Mouse (Mus musculus): ENCODE data around the gene Ptprf.

Ptprf gene

DNA sequence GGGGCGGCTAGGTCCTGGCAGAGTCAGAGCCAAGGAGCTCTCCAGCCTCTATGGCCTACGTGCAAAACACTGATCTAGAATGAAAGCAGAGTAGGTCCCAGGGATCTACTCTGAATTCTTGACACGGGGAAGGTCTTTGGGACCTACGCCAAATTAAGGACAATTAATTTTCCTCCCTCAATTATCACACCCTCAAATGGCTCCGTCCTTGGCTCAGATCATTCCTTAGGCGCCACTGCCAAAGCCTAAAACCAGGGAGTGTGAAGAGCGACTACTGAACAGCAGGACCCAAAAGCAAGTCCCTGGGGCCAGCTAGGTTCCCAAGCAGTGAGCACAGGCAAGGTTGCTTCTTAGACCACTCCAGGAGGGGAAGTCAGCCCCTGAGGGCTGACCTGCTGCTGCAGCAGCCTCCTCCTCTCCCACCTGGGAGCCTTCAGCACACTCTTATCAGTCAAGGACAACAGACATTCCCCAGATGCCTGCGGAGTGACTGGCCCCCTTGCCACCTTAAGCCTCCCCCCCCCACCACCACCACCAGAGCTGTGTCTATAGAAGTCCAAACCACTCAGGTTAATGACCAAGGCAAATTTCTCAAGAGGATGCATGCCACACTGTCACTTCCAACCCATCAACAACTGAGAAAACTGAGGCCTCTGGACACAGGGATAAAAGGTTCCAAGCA is 31.3 kb downstream of the Ptprf start:
- no peak for DNase-seq (ENCODE audit: low spot score in 2 of 2)

DNA sequence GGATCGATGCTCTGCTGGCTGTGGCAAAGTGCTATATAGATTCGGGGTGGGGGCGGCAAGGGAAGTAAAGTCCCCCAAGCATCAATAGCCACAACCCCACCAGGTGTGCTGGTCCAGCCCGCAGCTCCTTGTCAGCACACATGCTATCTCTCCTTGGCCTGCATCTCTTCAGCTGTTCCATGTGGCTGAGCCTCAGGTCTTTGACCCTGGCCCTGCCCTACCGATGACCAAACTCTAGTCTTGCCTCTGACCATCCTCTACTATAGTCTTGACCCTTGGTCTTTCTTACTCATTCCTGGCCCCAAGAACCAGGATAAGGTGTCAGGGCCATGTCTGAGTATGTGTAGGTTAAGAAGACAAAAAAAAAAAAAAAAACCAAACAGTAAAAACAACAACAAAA is 33.2 kb downstream of the Ptprf start:
- no peak for DNase-seq (ENCODE audit: low spot score in 2 of 2)

DNA sequence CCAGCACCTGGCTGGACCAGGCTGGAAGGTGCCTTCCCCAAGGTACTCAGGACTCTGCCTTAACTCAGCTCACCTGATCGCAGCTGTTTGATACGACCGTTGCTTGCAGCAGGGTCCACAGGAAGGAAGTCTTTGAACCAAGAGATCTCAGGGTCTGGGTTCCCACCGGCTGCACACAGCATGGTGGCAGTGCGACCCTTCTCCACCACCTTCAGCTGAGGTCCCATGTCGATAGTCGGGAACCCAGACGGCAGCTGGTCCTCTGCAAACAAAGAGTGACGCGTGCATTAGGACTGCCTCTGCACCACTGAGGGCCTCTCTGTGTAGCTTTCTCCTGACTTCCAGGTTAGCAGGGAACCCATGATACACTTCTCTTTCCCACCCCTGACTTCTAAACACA is 33.8 kb downstream of the Ptprf start:
- DNase-seq (ENCODE audit: low spot score in 2 of 2) = no peak

DNA sequence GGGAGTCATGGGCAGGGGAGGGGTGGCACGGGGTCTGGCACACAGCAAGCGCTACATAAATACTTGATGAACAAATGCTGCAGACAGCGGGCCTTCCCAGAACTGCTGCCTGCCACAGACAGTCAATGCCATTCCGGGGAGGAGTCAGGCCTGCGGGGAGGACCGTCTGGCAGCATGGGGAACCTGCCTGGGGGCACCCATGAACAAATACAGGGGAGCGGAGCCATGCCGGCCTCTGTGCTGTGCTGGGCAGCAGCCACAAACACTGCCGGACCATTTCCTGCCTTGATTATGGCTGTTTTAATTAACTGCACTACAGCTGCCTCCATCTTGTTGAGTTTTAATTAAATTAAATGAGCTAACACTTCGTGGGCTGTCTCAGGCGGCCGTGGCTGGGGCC is 35.0 kb downstream of the Ptprf start:
- DNase-seq (ENCODE audit: low spot score in 2 of 2) = no peak

DNA sequence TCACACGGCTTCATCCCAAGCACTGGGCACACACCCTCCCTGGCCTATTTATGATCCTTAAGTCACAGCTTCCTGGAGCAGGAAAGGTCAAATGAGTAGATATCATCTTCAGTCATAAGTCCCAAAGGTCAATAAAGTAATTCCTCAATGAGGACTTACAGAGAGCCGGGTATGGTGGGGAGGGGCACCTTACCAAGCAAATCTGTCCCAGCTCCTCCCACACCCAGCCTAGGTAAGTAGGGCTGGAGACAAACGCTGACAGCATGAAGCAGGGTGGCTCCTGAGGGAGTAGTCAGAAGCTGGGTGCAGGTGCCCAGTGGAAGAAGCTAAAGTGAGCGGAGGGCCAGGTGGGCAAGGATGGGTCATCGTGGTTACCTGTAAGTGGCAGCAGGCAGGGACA is 36.3 kb downstream of the Ptprf start:
- no peak for DNase-seq (ENCODE audit: low spot score in 2 of 2)

DNA sequence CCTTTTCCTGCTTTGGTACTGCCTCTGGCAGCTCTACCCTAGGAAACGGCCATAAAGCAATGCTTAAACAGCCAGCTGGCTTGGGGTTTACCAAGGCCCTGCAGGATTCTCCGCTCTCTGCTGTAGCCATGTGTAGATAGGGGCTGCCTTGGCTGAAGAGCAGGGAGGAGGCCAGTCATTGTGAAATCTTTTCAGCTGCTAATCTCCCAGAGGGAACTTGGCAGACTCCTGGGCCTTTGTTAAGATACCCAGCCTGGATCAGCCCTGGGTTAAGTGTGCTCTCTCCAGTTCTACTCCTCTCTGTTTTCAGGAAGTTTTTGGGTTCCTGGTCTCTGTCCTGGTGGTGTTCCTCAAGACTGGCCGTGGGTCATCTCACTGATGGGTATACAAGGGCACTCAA is 43.9 kb downstream of the Ptprf start:
- DNase-seq (ENCODE audit: low spot score in 2 of 2) = no peak

DNA sequence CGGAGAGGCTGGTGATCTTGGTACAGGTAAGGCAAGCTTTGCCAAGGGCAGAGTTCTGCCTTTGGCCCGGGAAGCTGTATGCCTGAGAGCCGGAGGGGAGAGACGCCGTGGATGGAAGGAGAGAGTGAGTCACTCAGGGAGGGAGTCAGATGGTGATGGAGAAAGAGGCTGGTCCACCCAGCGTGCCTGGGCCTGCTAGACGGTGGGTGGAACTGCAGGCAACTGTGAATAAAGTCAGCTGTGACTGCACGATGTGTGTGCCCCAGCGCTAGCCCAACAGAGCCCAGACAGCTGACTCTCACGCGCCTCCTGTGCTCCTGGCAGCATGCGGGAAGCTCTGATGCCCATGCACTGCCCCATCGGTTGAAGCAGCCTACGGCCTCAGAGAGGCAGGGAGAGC is 45.4 kb downstream of the Ptprf start:
- DNase-seq (ENCODE audit: low spot score in 2 of 2) = no peak

DNA sequence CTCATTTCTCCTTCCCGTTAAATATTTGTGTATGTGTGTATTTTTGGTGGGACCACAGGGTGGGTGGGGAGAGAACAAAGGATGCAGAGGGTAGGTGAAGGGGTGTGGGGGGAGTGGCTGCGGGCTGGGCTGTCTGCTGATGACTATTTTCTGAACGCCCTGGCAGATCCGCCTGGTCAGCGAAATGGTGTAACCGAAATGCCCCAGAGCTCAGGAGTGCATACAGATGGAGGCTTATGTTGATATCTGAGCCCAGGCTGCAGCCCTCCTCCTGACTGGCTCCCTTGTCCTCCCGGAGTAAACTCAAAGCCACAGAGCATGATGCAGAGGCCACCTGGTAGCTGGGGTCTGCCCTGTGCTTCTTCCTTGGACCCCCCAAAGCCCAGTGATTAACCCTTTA is 47.4 kb downstream of the Ptprf start:
- DNase-seq (ENCODE audit: low spot score in 2 of 2) = no peak

DNA sequence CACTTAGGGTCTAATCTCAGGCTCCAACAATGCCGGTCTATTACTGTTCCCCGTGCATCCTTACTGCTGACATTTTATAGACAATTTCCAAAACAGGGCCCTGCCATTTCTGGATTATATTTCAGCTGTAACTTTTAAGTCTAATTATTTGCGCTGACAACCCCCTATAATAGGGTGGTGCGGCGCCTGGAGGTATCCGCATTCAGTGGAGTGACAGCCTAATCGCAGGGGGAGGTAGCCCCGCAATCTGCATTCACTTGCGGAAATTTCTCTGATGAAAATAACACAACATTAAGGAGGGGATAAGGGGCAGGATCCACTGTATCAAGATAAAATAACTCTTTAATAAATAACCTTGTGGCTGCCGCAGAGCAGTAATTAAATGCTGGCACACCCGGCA is 47.9 kb downstream of the Ptprf start:
- no peak for DNase-seq (ENCODE audit: low spot score in 2 of 2)

DNA sequence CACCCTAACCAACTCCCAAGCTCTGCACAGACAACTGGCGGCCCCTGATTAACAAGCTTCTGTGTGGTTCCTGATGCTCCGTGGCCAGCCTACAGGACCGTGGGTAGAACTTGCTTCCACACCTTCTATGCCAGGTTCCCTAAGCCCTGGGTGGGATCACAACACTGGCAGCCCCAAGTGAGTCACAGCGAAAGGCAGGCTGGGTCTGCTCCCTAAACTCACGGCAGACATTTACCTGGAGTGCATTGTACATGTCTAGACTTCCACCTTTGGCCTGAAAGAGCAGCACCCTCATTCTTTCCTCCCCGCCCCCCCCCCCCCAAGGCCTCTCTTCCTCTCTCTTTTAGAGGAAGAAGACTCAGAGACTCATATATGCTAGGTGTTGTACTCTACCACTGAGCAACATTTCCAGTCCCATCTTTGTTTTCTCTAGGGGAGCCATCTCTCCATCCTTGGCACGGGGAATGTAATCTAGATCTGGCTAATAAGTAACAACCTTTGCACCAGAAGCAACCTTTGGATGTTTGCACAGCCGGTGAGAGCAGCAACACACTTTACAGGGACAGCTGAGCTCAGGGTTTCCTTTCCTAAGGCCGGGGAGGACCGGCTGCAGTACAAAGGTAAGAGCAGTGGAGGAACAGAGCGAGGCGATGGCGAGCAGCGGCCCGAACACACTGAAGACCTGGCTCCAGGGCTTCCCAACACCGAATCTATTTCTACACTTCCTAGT is 51.1 kb downstream of the Ptprf start:
- no peak for DNase-seq (ENCODE audit: low spot score in 2 of 2)

DNA sequence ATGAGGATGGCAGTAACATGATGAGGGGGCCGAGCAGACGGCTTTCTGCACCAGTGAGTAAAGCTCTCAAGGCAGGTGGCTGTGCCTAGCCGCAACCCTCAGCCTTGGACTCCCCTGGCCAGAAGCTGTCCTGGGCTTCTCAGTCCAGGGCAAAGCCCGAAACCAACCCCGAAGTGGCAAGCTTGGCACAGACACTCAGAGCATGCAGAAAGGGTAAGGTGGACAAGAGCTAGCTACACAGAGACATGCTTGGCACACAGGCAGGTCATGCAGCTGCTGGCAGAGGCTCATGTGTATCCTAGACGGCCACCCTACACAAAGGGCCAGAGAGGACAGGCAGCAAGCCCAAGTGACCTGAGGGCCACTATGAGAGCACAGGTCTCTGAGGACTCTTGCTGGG is 52.5 kb downstream of the Ptprf start:
- no peak for DNase-seq (ENCODE audit: low spot score in 2 of 2)

DNA sequence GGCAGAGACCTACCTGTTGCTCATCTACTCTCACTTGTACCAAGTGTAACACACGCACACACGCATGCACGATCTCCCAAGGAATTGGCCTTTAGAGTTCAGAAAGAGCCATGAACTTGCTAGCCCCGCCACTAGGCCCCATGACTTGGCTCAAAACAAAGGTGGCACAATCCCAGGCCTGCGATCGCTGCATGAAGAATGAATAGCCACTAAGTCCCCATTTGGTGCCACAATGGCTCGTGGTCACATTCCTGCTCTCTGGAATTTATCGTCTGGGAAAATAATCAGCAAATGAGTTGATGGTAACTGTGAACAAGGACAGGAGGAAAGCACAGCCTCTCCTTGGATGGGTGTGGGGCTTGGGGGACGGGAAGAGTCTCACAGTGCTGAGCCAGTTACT is 54.3 kb downstream of the Ptprf start:
- DNase-seq (ENCODE audit: low spot score in 2 of 2) = no peak

DNA sequence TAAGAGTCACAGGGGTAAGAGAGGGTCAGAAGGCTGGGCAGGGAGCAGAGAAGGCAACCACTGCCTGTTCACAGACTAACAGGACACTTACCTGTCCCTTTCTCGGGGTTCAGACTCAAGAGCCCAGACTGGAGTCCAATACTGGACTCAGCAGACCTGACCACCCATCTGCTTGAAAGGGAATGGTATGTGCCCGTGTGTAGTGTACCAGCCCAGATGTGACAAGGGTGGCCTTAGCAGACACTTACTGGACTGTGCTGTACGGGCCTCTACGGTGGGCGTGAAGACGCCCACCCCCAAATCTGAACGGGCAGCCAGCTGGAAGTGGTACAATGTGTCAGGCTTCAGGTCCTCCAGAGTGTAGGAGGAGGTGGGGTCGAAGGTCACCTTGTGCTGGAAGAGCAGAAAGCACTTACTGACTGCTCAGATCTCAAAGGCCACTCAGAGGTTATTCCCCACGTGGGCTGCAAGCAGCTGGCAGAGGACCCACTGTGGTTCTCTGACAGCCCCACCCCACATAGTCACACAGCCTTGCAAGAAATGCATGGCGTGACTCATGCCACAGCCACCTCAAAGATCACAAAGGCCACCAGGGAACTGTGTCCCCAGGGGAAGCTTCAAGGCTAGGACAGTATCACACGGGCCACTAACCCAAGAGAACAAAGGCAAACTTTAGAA is 56.4 kb downstream of the Ptprf start:
- no peak for DNase-seq (ENCODE audit: low spot score in 2 of 2)

DNA sequence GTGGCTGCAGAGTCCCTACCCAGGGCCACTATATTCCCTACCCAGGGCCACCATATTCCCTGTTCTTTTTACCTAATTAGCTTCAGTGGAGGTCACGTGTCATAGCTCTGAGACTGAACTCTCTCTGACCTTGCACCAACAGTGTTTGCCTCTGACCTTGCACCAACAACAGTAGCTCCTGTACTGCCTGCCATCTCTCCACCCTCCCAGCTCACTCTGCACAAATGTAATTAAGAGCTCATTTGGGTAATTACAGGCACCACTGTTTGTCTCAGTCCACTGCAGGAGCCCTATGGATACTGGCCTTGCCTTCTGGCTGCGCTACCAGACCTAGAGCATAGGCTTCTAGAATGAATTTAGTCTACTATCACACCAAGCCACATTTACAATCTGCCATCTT is 57.3 kb downstream of the Ptprf start:
- no peak for DNase-seq (ENCODE audit: low spot score in 2 of 2)

DNA sequence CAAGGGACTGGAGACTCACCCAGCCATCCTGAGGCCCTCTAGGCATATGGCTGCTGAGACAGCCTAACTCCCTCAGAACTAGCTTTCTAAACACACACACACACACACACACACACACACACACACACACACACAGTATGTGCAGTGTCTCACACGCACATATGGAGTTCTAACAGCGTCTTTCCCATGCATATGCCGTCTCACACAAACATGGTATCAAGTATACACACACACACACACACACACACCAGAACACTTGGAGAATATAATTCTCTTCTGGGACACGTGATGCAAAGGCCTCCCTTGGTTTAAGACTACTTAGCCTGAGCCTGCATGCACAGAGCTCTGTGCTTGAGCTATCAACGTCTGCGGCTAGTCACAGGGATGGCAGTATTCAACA is 59.3 kb downstream of the Ptprf start:
- DNase-seq (ENCODE audit: low spot score in 2 of 2) = no peak

DNA sequence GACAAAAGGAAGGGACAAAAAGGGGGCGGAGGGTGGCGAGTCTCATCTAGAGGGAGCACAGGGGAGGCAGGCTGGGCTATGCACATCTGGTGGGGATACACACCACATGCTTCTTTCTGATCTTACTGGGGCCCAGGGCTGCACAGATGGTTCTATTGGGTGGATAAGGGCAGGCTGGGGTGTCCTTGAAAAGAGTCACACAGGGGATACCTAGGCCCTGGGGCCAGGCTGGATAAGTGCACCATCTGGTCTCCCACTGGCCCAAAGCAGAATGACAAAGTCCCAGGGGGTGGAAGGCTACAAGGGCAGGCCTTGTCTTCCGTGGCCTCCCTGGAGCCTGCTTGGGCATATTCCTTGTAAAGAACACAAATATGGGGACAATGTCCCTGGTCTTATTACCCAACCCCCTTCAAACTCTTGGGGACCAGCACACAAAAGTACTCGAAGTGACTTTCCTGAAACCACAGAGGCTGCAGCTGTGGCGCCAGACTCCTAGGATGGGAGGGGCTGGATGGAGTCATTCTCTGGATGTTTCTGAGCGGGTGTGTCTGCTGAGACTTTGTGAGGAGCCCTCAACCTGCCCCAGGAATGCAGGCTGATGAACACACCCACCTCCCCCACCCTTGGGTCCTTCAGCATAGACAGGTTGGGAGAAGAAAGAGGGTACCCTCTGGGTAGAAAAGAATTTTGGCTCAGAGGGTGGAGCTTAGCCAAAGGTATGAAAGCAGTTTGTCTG is 62.0 kb downstream of the Ptprf start:
- no peak for DNase-seq (ENCODE audit: low spot score in 2 of 2)

DNA sequence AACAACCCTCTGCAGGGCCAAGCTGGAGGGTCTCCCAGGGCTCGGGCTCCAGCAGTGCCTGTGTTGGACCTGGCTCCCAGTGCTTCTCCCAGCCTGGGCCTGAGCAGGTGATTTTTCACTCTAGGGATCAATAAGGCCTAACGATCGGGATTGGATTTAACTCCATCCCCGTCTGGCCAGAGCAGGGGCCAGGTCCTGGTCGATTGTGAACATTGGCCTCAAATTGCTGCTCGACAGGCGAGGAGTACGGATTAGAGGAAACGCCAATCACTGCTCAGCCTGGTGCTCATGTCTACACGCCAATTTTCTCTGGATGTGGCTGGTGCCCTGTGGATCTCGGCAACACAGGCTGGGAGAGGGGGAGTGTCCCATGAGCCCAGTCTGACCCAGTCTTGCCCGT is 63.8 kb downstream of the Ptprf start:
- no peak for DNase-seq (ENCODE audit: low spot score in 2 of 2)

DNA sequence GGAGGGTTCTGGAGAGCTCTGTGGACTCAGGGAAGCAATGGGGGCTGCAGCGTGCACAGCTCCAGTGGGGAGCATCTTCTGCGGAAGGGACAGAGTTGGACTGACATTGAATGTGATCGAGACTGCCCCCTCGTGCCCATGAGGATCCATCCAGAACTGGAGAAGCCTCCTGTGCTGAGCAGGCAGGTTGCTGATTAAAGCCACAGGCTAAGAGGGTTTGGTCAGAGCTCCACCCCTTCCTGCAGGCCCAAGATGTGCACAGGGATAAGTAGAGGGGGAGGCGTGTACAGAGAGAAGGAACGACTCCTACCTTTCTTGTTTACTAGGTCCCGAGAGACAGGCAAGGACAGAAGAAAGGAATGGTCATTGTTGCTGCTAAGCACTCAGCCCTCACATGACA is 69.9 kb downstream of the Ptprf start:
- DNase-seq (ENCODE audit: low spot score in 2 of 2) = no peak

DNA sequence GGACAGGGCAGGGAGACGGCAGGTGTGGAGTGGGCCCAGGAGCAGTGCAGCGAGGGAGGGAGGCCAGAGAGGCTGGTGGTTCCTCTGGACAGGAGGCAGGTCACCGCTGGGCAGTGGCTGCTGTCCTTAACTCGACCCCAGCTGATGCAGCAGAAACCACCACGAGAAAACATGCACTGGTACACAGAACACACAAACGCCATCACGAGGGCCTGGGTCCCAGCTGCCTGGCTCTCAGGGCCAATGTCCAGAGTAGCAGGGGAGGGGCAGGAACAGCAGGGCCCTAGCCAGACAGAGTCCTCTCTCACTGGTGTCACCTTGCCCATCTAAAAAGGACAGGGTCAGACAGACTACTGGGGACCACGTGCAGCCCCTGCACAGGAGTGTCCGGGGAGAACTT is 70.4 kb downstream of the Ptprf start:
- DNase-seq (ENCODE audit: low spot score in 2 of 2) = no peak

DNA sequence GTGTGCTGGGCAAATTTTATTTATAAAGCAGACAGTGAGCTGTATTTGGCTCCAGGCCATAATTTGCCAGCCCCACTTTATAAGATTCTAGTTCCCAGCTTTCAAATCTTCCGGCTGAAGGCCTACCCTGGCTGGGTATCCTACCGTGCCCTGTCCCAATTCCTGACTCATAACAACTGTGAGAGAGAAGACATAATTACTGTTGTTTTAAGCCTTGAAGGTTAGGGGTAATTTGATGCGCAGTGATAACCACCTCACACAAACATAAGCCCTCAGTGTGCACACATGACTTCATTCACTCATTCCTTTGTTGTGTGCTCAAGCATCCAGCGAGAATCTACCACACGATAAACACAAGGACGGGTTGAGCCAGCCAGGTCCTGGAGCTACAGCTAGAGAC is 71.7 kb downstream of the Ptprf start:
- no peak for DNase-seq (ENCODE audit: low spot score in 2 of 2)

DNA sequence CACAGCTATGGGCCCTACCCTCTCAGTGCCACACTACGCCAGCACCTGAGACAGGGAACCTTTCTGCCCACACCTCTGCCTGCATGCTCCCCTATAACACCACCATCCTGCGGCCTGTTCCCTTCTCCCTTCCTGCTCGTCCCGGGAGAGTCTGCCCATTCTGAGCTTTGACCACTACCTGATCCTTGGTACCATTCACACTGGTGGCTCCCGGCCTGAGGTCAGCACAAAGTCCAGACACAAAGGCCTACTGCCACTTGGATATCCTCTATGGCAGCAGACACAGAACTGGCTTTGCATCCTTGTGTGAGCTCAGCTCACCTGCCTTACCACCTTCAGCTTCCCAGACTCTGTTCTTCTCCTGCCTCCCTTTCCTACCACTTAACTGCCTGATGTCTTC is 72.7 kb downstream of the Ptprf start:
- no peak for DNase-seq (ENCODE audit: low spot score in 2 of 2)
